Mouse (Mus musculus): ENCODE results near the gene Oxgr1. TPM values are rescaled to one million over a fixed set of nuclear protein-coding genes. Genes with fewer than 3 reads are reported as not detected.

Gene Oxgr1
- total RNA-seq (2023): not detected in 4 replicates

DNA sequence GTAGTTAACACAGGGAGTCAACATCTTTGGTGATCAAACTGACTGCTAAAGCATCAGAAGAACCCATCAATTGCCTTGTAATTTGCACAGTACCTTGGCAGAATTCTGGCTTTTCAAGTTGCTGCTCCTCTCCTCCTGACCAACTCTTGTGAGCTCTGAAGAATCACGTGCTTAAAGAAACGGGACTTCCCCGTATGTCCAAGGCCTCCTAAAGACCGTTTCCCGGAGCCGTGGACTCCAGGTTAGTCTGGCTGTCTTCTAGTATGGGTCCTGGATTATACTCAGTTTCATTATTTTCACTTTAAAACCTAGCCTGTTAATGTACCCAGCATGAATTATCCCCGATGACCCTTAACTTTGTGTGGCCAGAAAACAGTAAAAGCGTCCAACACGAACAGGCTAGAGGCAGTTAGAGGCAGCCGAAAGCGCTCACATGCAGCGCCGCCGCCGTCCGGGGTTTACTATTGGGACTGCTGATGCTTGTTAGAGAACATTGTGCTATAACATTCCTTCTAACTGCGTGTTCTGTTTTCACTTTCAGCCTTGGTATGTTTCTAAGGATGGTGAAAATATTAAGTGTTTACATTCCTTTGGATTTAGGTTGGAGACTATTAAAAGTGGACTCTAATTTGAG is at the start of gene Oxgr1:
Gene Oxgr1, minus strand, starts transcription at position 249 of the 634 bp plus-strand sequence.

Other genes starting within 250 kb of the Oxgr1 start
- gene Mbnl2, start 233.2 kb upstream of the Oxgr1 start, total RNA-seq (2023): 106 to 112 TPM (median 111 TPM) in 4 replicates